Mouse (Mus musculus): ENCODE results near the gene Rnaseh2b.

Rnaseh2b gene

DNA sequence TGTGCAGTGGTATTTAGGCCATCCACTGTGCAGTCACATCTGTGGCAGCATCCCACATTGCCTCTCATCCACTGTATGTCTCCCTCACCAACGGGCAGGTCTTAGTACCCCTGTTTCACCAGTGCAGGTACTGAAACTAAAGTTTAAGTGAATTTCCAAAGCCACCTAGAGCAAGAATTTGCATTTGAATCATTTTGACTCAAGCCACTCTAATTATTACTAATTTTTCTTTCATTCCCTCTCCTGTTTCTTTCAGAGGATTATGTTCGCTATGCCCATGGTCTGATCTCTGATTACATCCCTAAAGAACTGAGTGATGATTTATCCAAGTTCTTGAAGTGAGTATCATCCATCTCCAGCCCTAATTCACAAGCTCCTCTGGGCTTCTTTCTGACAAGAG is 71.4 kb downstream of the Rnaseh2b start:
- no peak for DNase-seq (ENCODE audit: low read depth, low spot score)
- H3K27me3 ChIP-seq (ENCODE audit: control insufficient read depth, insufficient read depth, low read length, poor library complexity, severe bottlenecking): no peaks in the 10 kb centered on the region
- H3K36me3 ChIP-seq (ENCODE audit: control insufficient read depth, insufficient read depth, low read length, poor library complexity, severe bottlenecking): no peaks in the 10 kb centered on the region; the same call in 1 of the 2 replicates

DNA sequence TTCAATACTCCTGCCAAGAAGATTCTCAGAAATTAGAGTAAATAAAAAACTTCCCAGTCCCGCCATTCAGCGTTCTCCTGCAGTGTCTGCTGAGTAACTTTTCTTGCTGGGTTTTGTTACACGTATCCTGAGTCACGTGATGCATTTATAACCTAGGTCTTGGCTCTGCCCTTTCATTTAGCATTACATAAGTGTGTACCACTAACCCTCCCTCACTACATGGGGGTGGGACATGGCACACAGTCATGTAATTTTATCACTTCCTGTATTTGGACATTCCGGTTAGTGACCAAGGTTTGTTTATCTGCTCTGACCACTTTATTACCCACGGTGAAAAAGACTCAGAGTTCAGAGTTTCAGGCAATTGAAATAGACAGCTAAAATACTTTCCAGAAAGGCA is 78.4 kb downstream of the Rnaseh2b start:
- DNase-seq (ENCODE audit: low read depth, low spot score): no peak
- Histone ChIP-seq H3K36me3 (ENCODE audit: control insufficient read depth, insufficient read depth, low read length, poor library complexity, severe bottlenecking) (0 out of 2 replicates have a peak, but pooled peaks cover 2% of the 10 kb centered on the region), H3K27me3 (ENCODE audit: control insufficient read depth, insufficient read depth, low read length, poor library complexity, severe bottlenecking) (no peaks in the 10 kb centered on the region)

DNA sequence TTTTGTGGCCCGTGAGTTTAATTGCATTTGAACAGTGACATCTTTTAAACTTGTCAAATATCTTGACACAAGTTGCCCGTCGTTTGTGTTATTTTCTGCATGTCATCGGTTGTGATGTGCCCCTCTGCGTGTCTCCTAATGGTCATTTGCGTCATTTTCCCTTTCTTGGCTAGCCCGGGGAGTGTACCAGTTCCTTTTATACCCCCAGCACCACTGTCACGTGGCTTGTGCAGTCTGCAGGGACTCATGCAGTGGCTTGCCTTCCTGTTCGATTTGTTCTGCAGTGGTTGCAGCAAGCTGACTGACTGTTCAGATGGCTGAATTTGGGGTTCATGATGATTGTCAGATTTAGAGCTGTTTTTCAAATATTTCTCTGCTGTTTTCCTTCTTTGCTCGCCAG is 81.6 kb downstream of the Rnaseh2b start:
- no peak for DNase-seq (ENCODE audit: low read depth, low spot score)
- 0 out of 2 replicates have a peak, but pooled peaks cover 3% of the 10 kb centered on the region for H3K36me3 ChIP-seq (ENCODE audit: control insufficient read depth, insufficient read depth, low read length, poor library complexity, severe bottlenecking)

DNA sequence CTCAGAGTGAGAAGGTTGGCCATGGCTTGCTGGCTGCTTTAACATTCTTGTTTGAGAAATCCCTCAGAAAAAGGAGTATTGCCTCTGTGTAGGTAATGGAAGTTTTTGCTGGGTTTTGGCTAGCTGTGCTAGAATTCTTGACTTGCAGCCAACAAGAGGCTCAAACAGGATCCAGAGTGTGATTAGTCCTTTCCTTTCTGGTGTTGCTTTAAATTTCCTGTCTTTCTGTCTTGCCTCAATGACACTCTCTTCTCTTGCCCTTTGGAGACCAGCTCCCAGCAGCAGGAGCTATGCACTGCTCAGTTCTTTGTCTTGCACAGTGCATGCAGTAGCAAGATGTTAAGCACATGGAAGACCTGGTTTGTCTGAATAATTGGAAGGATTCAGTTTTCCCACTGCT is 83.3 kb downstream of the Rnaseh2b start:
- no peak for DNase-seq (ENCODE audit: low read depth, low spot score)
- H3K27me3 ChIP-seq (ENCODE audit: control insufficient read depth, insufficient read depth, low read length, poor library complexity, severe bottlenecking): no peaks in the 10 kb centered on the region
- H3K36me3 ChIP-seq (ENCODE audit: control insufficient read depth, insufficient read depth, low read length, poor library complexity, severe bottlenecking): 0 out of 2 replicates have a peak, but pooled peaks cover 3% of the 10 kb centered on the region

More for the DNA sequence above, 81.6 kb downstream of the Rnaseh2b start:
- no peaks in the 10 kb centered on the region for H3K27me3 ChIP-seq (ENCODE audit: control insufficient read depth, insufficient read depth, low read length, poor library complexity, severe bottlenecking)

DNA sequence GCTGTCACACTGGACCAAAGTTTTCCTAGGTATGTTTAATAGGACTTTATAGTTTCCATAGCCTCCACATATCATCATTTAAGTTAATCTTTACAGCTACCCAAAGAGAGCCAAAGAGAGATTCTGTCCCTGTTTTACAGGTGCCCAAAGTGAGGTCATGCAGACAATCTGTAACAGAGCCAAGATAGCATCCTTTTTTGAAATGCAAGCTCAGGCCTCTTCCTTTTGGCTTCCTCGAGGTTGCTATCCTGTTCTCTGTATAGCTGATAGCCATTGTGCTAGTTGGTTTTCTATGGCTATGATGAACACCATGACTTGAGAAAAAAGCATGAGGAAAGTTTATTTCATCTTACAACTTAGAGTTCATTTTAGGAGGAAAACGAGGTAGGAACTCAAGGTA is 83.7 kb downstream of the Rnaseh2b start:
- Histone ChIP-seq H3K27me3 (ENCODE audit: control insufficient read depth, insufficient read depth, low read length, poor library complexity, severe bottlenecking) (no peaks in the 10 kb centered on the region), H3K36me3 (ENCODE audit: control insufficient read depth, insufficient read depth, low read length, poor library complexity, severe bottlenecking) (0 out of 2 replicates have a peak, but pooled peaks cover 3% of the 10 kb centered on the region)
- DNase-seq (ENCODE audit: low read depth, low spot score): no peak

DNA sequence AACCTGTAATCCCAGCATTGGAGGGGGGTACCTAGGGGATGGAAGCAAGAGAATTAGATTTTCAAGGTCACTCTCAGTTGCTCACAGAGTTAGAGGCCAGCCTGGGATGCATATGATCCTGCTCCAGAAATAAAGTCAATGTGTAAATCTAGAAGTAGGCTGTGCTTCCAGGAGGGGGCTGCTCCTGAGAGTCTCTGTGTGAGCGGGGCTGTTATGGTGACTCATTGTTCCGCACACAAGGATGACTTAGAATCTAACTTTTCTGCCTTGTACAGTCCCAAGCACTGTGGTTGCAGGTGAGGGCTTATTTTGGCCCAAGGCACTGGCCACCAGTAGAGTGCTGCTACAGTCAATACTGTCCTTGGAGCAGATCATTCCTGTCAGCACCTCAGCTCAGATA is 87.0 kb downstream of the Rnaseh2b start:
- 0 out of 2 replicates have a peak, but pooled peaks cover 3% of the 10 kb centered on the region for H3K36me3 ChIP-seq (ENCODE audit: control insufficient read depth, insufficient read depth, low read length, poor library complexity, severe bottlenecking)
- DNase-seq (ENCODE audit: low read depth, low spot score): no peak
- no peaks in the 10 kb centered on the region for H3K27me3 ChIP-seq (ENCODE audit: control insufficient read depth, insufficient read depth, low read length, poor library complexity, severe bottlenecking)

DNA sequence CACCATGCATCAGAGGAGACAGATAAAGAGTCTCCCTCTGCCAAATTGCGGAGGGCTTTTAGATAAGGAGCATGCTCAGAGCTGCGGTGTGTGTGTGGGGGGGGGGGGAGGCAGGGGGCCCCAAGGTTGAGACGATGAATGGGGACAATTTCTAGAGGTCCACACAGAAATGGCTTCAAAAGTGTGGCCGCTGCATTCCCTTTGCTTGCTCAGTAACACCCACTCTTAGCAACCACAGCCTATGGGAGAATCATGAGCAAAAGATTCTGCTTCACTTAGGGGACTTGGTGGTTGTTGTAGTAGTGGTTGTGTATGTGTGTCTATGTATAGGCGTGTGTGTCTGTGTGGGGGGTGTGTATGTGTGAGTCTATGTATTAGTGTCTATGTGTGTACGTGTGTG is 88.2 kb downstream of the Rnaseh2b start:
- no peak for DNase-seq (ENCODE audit: low read depth, low spot score)
- Histone ChIP-seq H3K27me3 (ENCODE audit: control insufficient read depth, insufficient read depth, low read length, poor library complexity, severe bottlenecking) (no peaks in the 10 kb centered on the region), H3K36me3 (ENCODE audit: control insufficient read depth, insufficient read depth, low read length, poor library complexity, severe bottlenecking) (0 out of 2 replicates have a peak, but pooled peaks cover 2% of the 10 kb centered on the region)

DNA sequence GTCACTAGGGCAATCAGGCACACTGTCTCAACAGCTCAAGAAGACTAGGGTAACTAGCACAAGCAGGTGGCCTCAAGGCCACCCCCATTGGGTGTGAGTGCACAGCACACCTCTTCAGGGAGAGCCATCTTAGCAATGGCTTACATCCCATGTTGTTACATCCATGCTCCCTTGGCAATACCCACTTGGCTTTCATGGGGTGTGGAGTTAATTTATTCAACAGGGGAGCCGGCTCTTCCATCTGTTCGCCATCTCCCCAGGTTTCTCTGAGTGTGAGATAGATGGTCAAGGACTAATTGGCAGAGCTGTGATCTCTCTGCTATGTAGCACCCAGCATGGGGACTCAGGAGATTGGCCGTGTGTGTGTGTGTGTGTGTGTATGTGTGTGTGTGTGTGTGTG is 90.7 kb downstream of the Rnaseh2b start:
- Histone ChIP-seq H3K27me3 (ENCODE audit: control insufficient read depth, insufficient read depth, low read length, poor library complexity, severe bottlenecking) (no peaks in the 10 kb centered on the region), H3K36me3 (ENCODE audit: control insufficient read depth, insufficient read depth, low read length, poor library complexity, severe bottlenecking) (no peaks in the 10 kb centered on the region)
- DNase-seq (ENCODE audit: low read depth, low spot score): no peak

DNA sequence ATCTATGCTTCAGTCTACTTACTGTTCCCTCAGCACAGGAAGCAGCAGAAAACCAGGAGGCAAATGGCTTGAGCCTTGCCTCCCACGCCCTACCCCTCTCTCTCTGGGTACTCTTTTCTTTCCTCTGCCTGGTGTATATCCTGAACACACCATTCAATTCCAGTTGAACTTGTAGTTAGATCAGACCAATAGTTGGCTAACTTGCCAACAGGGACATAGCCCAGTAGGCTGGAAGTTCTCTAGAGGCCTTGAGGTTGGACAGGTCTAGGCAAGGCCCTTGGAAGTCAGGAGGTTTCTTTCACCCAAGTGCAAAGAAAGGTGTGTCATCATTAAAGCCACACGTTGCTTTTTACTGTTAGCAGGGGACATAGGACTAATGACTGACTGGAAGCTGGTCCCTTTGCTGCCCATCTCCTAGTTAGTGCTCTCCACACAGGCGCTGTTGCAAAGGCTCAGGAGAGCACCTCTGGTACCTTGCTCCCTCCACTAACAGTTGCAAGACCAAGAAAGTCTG is 91.5 kb downstream of the Rnaseh2b start:
- DNase-seq (ENCODE audit: low read depth, low spot score): no peak
- H3K27me3 ChIP-seq (ENCODE audit: control insufficient read depth, insufficient read depth, low read length, poor library complexity, severe bottlenecking): no peaks in the 10 kb centered on the region
- no peaks in the 10 kb centered on the region for H3K36me3 ChIP-seq (ENCODE audit: control insufficient read depth, insufficient read depth, low read length, poor library complexity, severe bottlenecking)

DNA sequence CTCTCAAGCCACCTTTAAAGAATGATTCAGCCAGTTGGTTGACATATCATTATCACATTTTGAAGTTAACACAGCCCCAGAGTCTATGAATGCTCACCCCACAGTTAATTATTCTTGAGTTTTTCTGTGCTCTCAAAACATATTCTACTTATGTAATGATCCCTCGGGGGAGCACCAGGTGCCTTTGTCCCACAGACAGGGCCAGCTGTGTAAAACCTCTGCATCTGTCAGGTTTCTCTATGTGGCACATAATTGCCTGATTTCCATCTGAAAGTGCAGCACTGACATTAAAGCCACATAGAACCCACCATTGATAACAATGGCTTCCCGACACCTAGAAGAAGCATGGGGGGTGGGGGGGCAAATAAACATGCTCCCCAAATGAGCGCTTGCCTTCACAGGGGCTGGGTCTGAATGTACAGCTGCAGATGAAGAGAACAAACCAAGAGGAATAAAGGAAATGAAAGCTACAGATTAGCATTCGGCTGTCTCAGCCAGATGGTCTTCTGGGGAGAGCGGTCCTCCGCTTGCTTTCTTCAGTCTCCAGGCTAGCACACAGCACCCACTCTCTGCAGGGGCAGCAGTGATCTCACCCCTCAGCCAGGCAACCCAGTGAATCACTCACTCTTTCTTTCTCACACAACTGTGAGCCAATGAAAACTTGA is 96.8 kb downstream of the Rnaseh2b start:
- Histone ChIP-seq H3K27me3 (ENCODE audit: control insufficient read depth, insufficient read depth, low read length, poor library complexity, severe bottlenecking) (no peaks in the 10 kb centered on the region), H3K36me3 (ENCODE audit: control insufficient read depth, insufficient read depth, low read length, poor library complexity, severe bottlenecking) (no peaks in the 10 kb centered on the region)
- DNase-seq (ENCODE audit: low read depth, low spot score): peak; percentile 23

DNA sequence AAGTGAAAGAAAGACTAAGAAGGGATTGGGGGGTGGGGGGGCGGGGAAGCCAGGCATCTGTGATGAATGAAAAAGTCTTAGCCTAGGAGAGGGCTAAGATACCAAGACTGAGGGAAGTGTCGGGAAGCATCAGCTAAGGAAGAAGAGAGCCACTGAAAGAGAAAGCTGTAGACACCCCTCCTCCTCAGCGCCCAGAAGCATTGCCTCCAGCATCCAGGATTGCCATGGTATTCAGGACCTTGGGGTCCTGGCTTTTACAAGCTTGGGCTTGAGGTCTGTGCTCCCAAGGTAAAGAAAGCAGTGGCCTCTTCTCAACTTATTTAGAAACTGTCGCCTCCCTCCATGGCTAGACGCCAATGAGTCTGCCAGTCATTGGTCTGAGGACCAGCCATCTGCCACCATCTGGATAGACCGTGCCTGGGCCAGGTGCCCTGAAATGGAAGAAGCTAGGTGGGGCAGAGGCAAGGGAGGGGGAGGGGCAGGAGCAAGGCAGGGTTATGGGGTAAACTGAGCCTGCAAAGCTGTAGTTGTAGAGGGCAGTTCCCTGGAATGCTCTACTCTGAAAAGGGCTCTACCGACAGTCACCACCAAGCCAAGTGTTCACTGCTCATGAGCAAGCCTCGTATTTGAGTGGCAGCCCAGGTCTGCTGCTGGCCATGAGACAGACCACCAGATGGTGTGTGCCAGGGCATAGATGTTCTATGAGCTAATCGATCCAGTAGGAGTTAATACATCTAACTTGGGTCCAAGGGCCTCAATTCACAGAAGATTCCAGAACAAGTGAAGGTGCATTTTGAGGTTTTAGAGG is 97.5 kb downstream of the Rnaseh2b start:
- no peak for DNase-seq (ENCODE audit: low read depth, low spot score)
- Histone ChIP-seq H3K27me3 (ENCODE audit: control insufficient read depth, insufficient read depth, low read length, poor library complexity, severe bottlenecking) (no peaks in the 10 kb centered on the region), H3K36me3 (ENCODE audit: control insufficient read depth, insufficient read depth, low read length, poor library complexity, severe bottlenecking) (no peaks in the 10 kb centered on the region)

DNA sequence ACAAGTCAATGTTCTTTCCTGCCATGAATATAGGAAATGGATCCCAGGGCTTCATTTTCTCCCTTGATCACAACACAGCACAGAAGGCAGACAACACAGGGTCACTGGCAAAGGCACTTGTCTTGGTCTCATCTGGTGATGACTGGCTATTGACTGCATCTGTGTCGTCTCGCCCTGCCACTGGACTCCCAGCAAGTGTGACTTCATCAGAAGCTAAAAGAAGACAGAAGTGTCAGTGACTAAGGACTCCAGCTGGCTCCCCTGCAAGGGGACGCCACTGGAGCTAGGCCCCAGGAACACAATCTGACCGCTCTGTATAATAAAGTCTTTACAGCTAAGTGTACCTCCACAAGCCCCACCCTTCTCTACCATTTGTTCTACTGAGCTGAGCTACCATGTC is 100.4 kb downstream of the Rnaseh2b start:
- H3K36me3 ChIP-seq (ENCODE audit: control insufficient read depth, insufficient read depth, low read length, poor library complexity, severe bottlenecking): no peaks in the 10 kb centered on the region
- no peaks in the 10 kb centered on the region for H3K27me3 ChIP-seq (ENCODE audit: control insufficient read depth, insufficient read depth, low read length, poor library complexity, severe bottlenecking)
- DNase-seq (ENCODE audit: low read depth, low spot score): no peak

DNA sequence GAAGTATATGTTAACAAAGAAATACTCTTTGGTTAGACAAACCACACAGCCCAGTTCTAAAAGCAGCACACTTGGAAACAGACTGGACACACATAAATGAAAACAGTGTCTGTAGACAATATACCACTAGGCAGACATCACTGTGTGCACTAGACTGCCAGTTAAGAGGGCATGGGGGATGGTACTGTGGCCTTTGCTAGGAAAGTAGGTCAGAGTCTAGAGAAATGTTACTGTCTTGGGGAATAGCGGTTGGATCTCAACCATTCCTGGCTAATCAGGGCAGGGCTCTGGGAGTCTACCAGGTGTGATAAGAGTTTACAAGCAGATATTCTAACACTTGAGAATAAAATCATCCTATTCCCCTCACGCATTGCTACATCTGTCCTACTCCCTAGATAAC is 103.0 kb downstream of the Rnaseh2b start:
- Histone ChIP-seq H3K36me3 (ENCODE audit: control insufficient read depth, insufficient read depth, low read length, poor library complexity, severe bottlenecking) (no peaks in the 10 kb centered on the region), H3K27me3 (ENCODE audit: control insufficient read depth, insufficient read depth, low read length, poor library complexity, severe bottlenecking) (no peaks in the 10 kb centered on the region)
- no peak for DNase-seq (ENCODE audit: low read depth, low spot score)

DNA sequence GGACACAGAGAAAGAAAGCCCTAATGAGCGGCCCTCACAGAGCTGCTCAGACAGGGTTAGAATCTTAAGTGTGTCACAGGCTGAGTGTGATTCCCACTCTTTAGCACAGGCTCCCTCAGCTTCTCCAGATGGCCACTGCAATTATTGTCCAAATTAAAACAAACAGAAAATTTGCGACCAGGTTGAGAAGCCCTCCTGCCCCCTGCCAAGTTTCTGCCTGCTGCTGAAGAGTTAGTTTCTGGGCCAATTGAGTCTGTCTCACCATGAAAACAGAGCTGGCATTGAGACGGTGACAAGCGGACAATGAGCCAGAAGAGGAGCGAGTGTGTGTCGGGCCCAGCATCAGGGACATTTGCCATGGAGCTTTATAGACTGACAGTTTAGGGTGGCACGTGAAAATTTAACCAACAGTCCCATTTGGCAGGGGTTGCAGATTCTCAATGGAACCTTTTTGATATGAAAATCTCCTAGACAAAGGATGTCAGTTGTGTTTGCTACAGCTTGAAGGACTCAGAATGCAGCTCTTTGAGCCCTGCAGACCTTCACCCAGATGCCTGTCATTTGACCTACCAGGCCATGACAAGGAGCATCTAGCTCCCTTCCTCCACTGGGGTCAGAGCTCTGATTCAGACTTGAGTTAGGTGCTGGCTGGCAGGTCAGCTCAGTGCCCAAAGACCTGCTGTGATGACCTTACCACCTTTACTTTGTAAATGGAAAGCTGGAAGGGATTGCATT is 123.8 kb downstream of the Rnaseh2b start:
- no peaks in the 10 kb centered on the region for H3K36me3 ChIP-seq (ENCODE audit: control insufficient read depth, insufficient read depth, low read length, poor library complexity, severe bottlenecking)
- no peak for DNase-seq (ENCODE audit: low read depth, low spot score)

DNA sequence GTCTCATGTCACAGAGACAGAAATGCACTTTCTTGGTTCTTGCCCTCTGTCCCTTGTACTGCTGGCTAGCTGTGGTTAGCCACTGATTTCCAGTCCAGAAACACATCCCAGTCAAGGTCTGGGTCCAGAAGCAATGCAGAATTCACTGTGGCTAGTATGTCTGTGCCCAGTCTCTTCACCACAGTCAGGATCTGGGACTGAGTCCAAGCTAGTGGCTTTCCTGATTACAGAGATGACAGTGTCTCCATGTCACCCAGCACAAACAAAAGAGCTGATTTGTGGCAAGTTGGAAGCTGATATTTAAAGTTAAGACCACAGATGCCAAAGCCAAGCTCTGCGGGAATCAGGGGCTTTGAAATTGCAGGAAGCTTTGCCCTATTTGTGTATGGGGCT is 124.3 kb downstream of the Rnaseh2b start:
- Histone ChIP-seq H3K27me3 (ENCODE audit: control insufficient read depth, insufficient read depth, low read length, poor library complexity, severe bottlenecking) (no peaks in the 10 kb centered on the region), H3K36me3 (ENCODE audit: control insufficient read depth, insufficient read depth, low read length, poor library complexity, severe bottlenecking) (no peaks in the 10 kb centered on the region)
- DNase-seq (ENCODE audit: low read depth, low spot score): no peak

More for the DNA sequence above, 123.8 kb downstream of the Rnaseh2b start:
- no peaks in the 10 kb centered on the region for H3K27me3 ChIP-seq (ENCODE audit: control insufficient read depth, insufficient read depth, low read length, poor library complexity, severe bottlenecking)

All from splenic B cell, adult 2 months (primary cell).